Mouse (Mus musculus) small intestine, adult 2 months (tissue): ENCODE data around the gene Cmah. TPM values are rescaled to one million over a fixed set of nuclear protein-coding genes. Genes with fewer than 3 reads are reported as not detected.

Source experiments
- H3K27ac ChIP-seq: fragments of 200-500 bp; 2 replicates; pipeline ENCODE4 v1.5.1; 2012; ENCODE audit warnings: low read depth, low read length, control low read depth, inconsistent platforms; ENCODE audit not compliant: insufficient read depth
- H3K27me3 ChIP-seq: fragments of 200-500 bp; 2 replicates; pipeline ENCODE4 v1.6.1; 2012; ENCODE audit warnings: mild to moderate bottlenecking, moderate library complexity, low read length, inconsistent platforms; ENCODE audit not compliant: control insufficient read depth, insufficient read depth
- H3K36me3 ChIP-seq: fragments of 200-500 bp; 2 replicates; pipeline ENCODE4 v1.6.1; 2012; ENCODE audit warnings: mild to moderate bottlenecking, low read length, control low read depth, inconsistent platforms; ENCODE audit not compliant: control insufficient read depth, insufficient read depth
- H3K4me1 ChIP-seq: fragments of 200-500 bp; 2 replicates; pipeline ENCODE4 v1.6.1; 2012; ENCODE audit warnings: low read length, inconsistent platforms, mixed read lengths; ENCODE audit not compliant: control insufficient read depth, insufficient read depth, insufficient read length
- H3K4me3 ChIP-seq: fragments of 200-500 bp; 2 replicates; pipeline ENCODE4 v1.5.1; 2012; ENCODE audit warnings: low read depth, mild to moderate bottlenecking, control low read depth, inconsistent platforms, low read length, moderate library complexity
- CTCF ChIP-seq: fragments of 200-500 bp; IDR thresholded peaks from 2 replicates; pipeline ENCODE4 v1.5.1; 2012; ENCODE audit warnings: low read depth, mild to moderate bottlenecking, control low read depth, inconsistent platforms, low read length, moderate library complexity, mixed read lengths; ENCODE audit not compliant: insufficient replicate concordance, insufficient read length; ENCODE audit errors: extremely low read depth
- POLR2A ChIP-seq: fragments of 200-500 bp; IDR thresholded peaks from 2 replicates; pipeline ENCODE4 v1.6.1; 2012; ENCODE audit warnings: low read depth, mild to moderate bottlenecking, control low read depth, inconsistent platforms, low read length, moderate library complexity
- WGBS: fragments of 180-500 bp; shearing (Covaris S2); methylation state at CpG from one replicate; pipeline ENCODE4 v1.1.7; 2018; 5-methylcytosine and 5-hydroxymethylcytosine counted together
- polyA plus RNA-seq: library from polyadenylated mRNA; depleted of rRNA; stranded (reverse); fragments of >200 nt; gene quantifications from 2 replicates; pipeline ENCODE4 v1.2.3, GENCODE M21; 2012

Cmah gene
- polyA plus RNA-seq, 1 experiment: 0.70 TPM

GRCm38 (mm10) chr13:24481615-24482295 is 154.6 kb downstream of the Cmah start:
- TF ChIP-seq CTCF: no peak
- no peak for TF ChIP-seq POLR2A
- Histone ChIP-seq H3K36me3 (no peaks in the 10 kb centered on the region), H3K27ac (no peak overlapping the region), H3K27me3 (no peaks in the 10 kb centered on the region), H3K4me1 (no peaks in the 10 kb centered on the region), H3K4me3 (no peak overlapping the region)
- 49% methylated on average over 10 of the region's 10 CpGs for WGBS

DNA sequence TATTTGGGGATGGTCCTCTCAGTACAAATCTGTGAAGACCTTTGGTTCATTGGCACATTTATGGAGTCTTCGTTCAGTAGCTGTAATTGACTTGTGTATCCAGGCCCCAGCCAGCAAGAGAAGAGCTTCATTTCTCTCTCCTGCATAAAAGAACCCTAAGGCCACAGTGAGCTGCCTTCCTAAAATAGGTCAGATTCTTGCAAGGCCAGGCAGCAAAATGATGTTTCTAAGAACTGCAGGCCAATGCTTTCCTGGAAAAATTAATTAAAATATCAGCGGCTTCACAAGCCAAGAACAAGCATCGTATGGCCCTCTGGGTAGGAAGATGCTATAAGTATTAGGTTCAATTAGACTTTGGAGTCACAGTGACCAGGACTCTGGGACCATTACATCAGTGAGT is 156.5 kb downstream of the Cmah start:
- no peak for TF ChIP-seq POLR2A
- TF ChIP-seq CTCF: no peak
- no peak overlapping the region for H3K4me3 ChIP-seq
- H3K27me3 ChIP-seq: no peaks in the 10 kb centered on the region
- no peaks in the 10 kb centered on the region for H3K36me3 ChIP-seq
- no peak overlapping the region for H3K27ac ChIP-seq
- H3K4me1 ChIP-seq: no peaks in the 10 kb centered on the region
- WGBS: 84% methylated on average over 3 of the region's 3 CpGs

GRCm38 (mm10) chr13:24484811-24485210 is 157.6 kb downstream of the Cmah start:
- Histone ChIP-seq H3K4me3 (no peak overlapping the region), H3K4me1 (no peaks in the 10 kb centered on the region), H3K27me3 (no peaks in the 10 kb centered on the region), H3K27ac (no peak overlapping the region), H3K36me3 (no peaks in the 10 kb centered on the region)
- 85% methylated on average over 3 of the region's 3 CpGs for WGBS
- TF ChIP-seq CTCF (no peak), POLR2A (no peak)

DNA sequence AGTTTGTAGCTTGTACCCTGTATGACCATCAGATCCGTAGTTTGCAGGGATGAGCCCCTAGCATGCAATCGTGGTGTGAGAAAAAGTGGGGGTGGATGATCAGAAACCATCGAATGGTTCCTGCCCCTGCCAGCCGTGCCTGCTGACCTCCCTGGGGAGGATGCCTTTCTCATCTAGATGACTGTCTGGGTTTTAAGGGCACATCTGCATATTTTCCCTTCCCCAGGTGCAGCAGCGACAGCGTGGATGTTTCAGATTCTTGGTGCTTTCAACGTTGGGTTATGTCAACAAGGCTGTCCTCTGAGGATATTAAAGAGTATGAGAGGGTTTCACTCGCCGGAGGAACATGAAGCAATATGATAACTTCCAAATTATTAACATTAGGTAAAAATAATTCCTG is 158.8 kb downstream of the Cmah start:
- 55% methylated on average over 9 of the region's 9 CpGs for WGBS

DNA sequence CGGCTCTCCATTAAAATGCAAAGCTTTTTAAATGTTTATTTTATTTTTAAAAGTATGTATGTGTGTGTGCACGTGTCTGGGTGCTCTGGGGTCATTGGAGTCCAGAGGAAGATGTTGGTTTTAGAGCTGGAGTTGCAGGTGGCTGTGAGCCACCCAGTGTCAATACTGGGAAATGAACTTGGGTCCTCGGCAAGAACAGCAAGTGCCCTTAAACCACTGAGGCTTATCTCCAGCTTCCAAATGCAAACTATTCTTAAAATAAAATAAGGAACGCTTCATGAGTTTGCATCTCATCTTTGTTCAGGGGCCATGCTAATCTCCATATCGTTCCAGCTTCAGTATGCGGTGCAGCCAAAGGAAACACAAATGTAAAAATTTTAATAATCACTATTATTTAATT is 159.2 kb downstream of the Cmah start:
- H3K4me1 ChIP-seq: no peaks in the 10 kb centered on the region
- WGBS: 59% methylated on average over 6 of the region's 6 CpGs
- TF ChIP-seq CTCF: no peak
- TF ChIP-seq POLR2A: no peak
- H3K4me3 ChIP-seq: no peak overlapping the region
- no peaks in the 10 kb centered on the region for H3K36me3 ChIP-seq
- no peak overlapping the region for H3K27ac ChIP-seq
- H3K27me3 ChIP-seq: no peaks in the 10 kb centered on the region

More for the DNA sequence above, 158.8 kb downstream of the Cmah start:
- H3K4me1 ChIP-seq: no peaks in the 10 kb centered on the region
- H3K4me3 ChIP-seq: no peak overlapping the region
- H3K27ac ChIP-seq: no peak overlapping the region
- H3K27me3 ChIP-seq: no peaks in the 10 kb centered on the region
- H3K36me3 ChIP-seq: no peaks in the 10 kb centered on the region
- TF ChIP-seq POLR2A (no peak), CTCF (no peak)

GRCm38 (mm10) chr13:24487061-24487460 is 159.9 kb downstream of the Cmah start:
- TF ChIP-seq POLR2A: no peak
- no peak for TF ChIP-seq CTCF
- WGBS: 78% methylated on average over 5 of the region's 5 CpGs
- H3K27me3 ChIP-seq: no peaks in the 10 kb centered on the region
- no peaks in the 10 kb centered on the region for H3K36me3 ChIP-seq
- no peaks in the 10 kb centered on the region for H3K4me1 ChIP-seq
- H3K27ac ChIP-seq: no peak overlapping the region
- H3K4me3 ChIP-seq: no peak overlapping the region

GRCm38 (mm10) chr13:24487546-24487945 is 160.3 kb downstream of the Cmah start:
- TF ChIP-seq CTCF: no peak
- TF ChIP-seq POLR2A: no peak
- no peak overlapping the region for H3K4me3 ChIP-seq
- no peaks in the 10 kb centered on the region for H3K36me3 ChIP-seq
- H3K27me3 ChIP-seq: no peaks in the 10 kb centered on the region
- WGBS: 67% methylated on average over 5 of the region's 5 CpGs
- no peak overlapping the region for H3K27ac ChIP-seq
- no peaks in the 10 kb centered on the region for H3K4me1 ChIP-seq
